Mouse (Mus musculus): ENCODE measurements at regions not wholly inside any gene's neighbourhood (a gene's known extent, or its start where the extent isn't known, plus 50 kb on each side); places are given as distances from the start of the nearest gene placed in this dataset.

GRCm38 (mm10) chr4:87501791-87502190 is 271.5 kb upstream of the Slc24a2 start:
- H3K27ac ChIP-seq (ENCODE audit: insufficient read depth, low read length): no peak overlapping the region
- H3K4me3 ChIP-seq (ENCODE audit: insufficient read depth, low read length): no peak overlapping the region
- no peaks in the 10 kb centered on the region for H3K4me1 ChIP-seq (ENCODE audit: control insufficient read depth, insufficient read depth, low read length)
- TF ChIP-seq CTCF (IDR thresholded peaks at IDR 0.05; ENCODE audit: borderline replicate concordance, insufficient read depth, low read length) (no peak), POLR2A (IDR thresholded peaks at IDR 0.05; ENCODE audit: low read depth, low read length) (no peak)

- no peaks in the 10 kb centered on the region for H3K4me1 ChIP-seq (ENCODE audit: control insufficient read depth, insufficient read depth, low read length)
- TF ChIP-seq POLR2A (IDR thresholded peaks at IDR 0.05; ENCODE audit: low read depth, low read length) (no peak), CTCF (IDR thresholded peaks at IDR 0.05; ENCODE audit: borderline replicate concordance, insufficient read depth, low read length) (no peak)
- no peak overlapping the region for H3K27ac ChIP-seq (ENCODE audit: insufficient read depth, low read length)
- H3K4me3 ChIP-seq (ENCODE audit: insufficient read depth, low read length): no peak overlapping the region
Observed at GRCm38 (mm10) chr4:87500441-87500840, 270.2 kb upstream of the Slc24a2 start.

GRCm38 (mm10) chr4:87487798-87488197 is 257.5 kb upstream of the Slc24a2 start:
- Histone ChIP-seq H3K4me1 (ENCODE audit: control insufficient read depth, insufficient read depth, low read length) (no peaks in the 10 kb centered on the region), H3K27ac (ENCODE audit: insufficient read depth, low read length) (no peak overlapping the region), H3K4me3 (ENCODE audit: insufficient read depth, low read length) (no peak overlapping the region)
- no peak for TF ChIP-seq POLR2A (IDR thresholded peaks at IDR 0.05; ENCODE audit: low read depth, low read length)
- no peak for TF ChIP-seq CTCF (IDR thresholded peaks at IDR 0.05; ENCODE audit: borderline replicate concordance, insufficient read depth, low read length)

GRCm38 (mm10) chr4:87475537-87475936 is 245.3 kb upstream of the Slc24a2 start:
- TF ChIP-seq CTCF (IDR thresholded peaks at IDR 0.05; ENCODE audit: borderline replicate concordance, insufficient read depth, low read length) (no peak), POLR2A (IDR thresholded peaks at IDR 0.05; ENCODE audit: low read depth, low read length) (no peak)

GRCm38 (mm10) chr4:87473331-87474039 is 243.2 kb upstream of the Slc24a2 start:
- H3K27ac ChIP-seq (ENCODE audit: insufficient read depth, low read length): no peak overlapping the region
- H3K4me3 ChIP-seq (ENCODE audit: insufficient read depth, low read length): no peak overlapping the region
- H3K4me1 ChIP-seq (ENCODE audit: control insufficient read depth, insufficient read depth, low read length): no peaks in the 10 kb centered on the region
- TF ChIP-seq CTCF (IDR thresholded peaks at IDR 0.05; ENCODE audit: borderline replicate concordance, insufficient read depth, low read length): no peak
- no peak for TF ChIP-seq POLR2A (IDR thresholded peaks at IDR 0.05; ENCODE audit: low read depth, low read length)

More at GRCm38 (mm10) chr4:87475537-87475936, 245.3 kb upstream of the Slc24a2 start:
- H3K4me3 ChIP-seq (ENCODE audit: insufficient read depth, low read length): no peak overlapping the region
- no peaks in the 10 kb centered on the region for H3K4me1 ChIP-seq (ENCODE audit: control insufficient read depth, insufficient read depth, low read length)
- H3K27ac ChIP-seq (ENCODE audit: insufficient read depth, low read length): no peak overlapping the region

- no peaks in the 10 kb centered on the region for H3K4me1 ChIP-seq (ENCODE audit: control insufficient read depth, insufficient read depth, low read length)
- no peak overlapping the region for H3K27ac ChIP-seq (ENCODE audit: insufficient read depth, low read length)
- no peak overlapping the region for H3K4me3 ChIP-seq (ENCODE audit: insufficient read depth, low read length)
- TF ChIP-seq CTCF (IDR thresholded peaks at IDR 0.05; ENCODE audit: borderline replicate concordance, insufficient read depth, low read length): no peak
- no peak for TF ChIP-seq POLR2A (IDR thresholded peaks at IDR 0.05; ENCODE audit: low read depth, low read length)
Observed at GRCm38 (mm10) chr4:87472787-87473186, 242.5 kb upstream of the Slc24a2 start.

- H3K4me1 ChIP-seq (ENCODE audit: control insufficient read depth, insufficient read depth, low read length): no peaks in the 10 kb centered on the region
- no peak overlapping the region for H3K4me3 ChIP-seq (ENCODE audit: insufficient read depth, low read length)
- TF ChIP-seq POLR2A (IDR thresholded peaks at IDR 0.05; ENCODE audit: low read depth, low read length): no peak
- no peak overlapping the region for H3K27ac ChIP-seq (ENCODE audit: insufficient read depth, low read length)
Observed at GRCm38 (mm10) chr4:87471385-87471784, 241.1 kb upstream of the Slc24a2 start.

GRCm38 (mm10) chr4:87467600-87467999 is 237.3 kb upstream of the Slc24a2 start:
- TF ChIP-seq POLR2A (IDR thresholded peaks at IDR 0.05; ENCODE audit: low read depth, low read length) (no peak), CTCF (IDR thresholded peaks at IDR 0.05; ENCODE audit: borderline replicate concordance, insufficient read depth, low read length) (no peak)
- no peaks in the 10 kb centered on the region for H3K4me1 ChIP-seq (ENCODE audit: control insufficient read depth, insufficient read depth, low read length)
- H3K4me3 ChIP-seq (ENCODE audit: insufficient read depth, low read length): no peak overlapping the region
- no peak overlapping the region for H3K27ac ChIP-seq (ENCODE audit: insufficient read depth, low read length)

GRCm38 (mm10) chr4:87467018-87467417 is 236.7 kb upstream of the Slc24a2 start:
- Histone ChIP-seq H3K27ac (ENCODE audit: insufficient read depth, low read length) (no peak overlapping the region), H3K4me1 (ENCODE audit: control insufficient read depth, insufficient read depth, low read length) (no peaks in the 10 kb centered on the region), H3K4me3 (ENCODE audit: insufficient read depth, low read length) (no peak overlapping the region)
- no peak for TF ChIP-seq POLR2A (IDR thresholded peaks at IDR 0.05; ENCODE audit: low read depth, low read length)
- TF ChIP-seq CTCF (IDR thresholded peaks at IDR 0.05; ENCODE audit: borderline replicate concordance, insufficient read depth, low read length): no peak

GRCm38 (mm10) chr4:87461181-87461912 is 231.1 kb upstream of the Slc24a2 start:
- TF ChIP-seq CTCF (IDR thresholded peaks at IDR 0.05; ENCODE audit: borderline replicate concordance, insufficient read depth, low read length) (no peak), POLR2A (IDR thresholded peaks at IDR 0.05; ENCODE audit: low read depth, low read length) (no peak)
- Histone ChIP-seq H3K4me1 (ENCODE audit: control insufficient read depth, insufficient read depth, low read length) (no peaks in the 10 kb centered on the region), H3K27ac (ENCODE audit: insufficient read depth, low read length) (no peak overlapping the region), H3K4me3 (ENCODE audit: insufficient read depth, low read length) (no peak overlapping the region)

Measured in embryonic fibroblast, embryonic 13.5 days (primary cell).